Mouse (Mus musculus) spleen, adult 2 months (tissue): ENCODE measurements around the gene Ptprb.

Experiments used
- CTCF ChIP-seq: fragments of 200-500 bp; IDR thresholded peaks from 2 replicates; pipeline ENCODE4 v1.5.1; 2011; ENCODE audit warnings: mild to moderate bottlenecking, inconsistent platforms; ENCODE audit not compliant: insufficient read depth, insufficient read length, insufficient replicate concordance; ENCODE audit errors: extremely low read depth
- POLR2A ChIP-seq: fragments of 200-500 bp; IDR thresholded peaks from 2 replicates; pipeline ENCODE4 v1.6.1; 2011; ENCODE audit warnings: low read depth, low read length, inconsistent platforms

- TF ChIP-seq CTCF (no peak), POLR2A (no peak)
Measured at GRCm38 (mm10) chr10:116376853-116377252, 101.5 kb downstream of the Ptprb start.
